Mouse (Mus musculus): Measurements from ENCODE around the gene Grasp.
A peak's percentile ranks its signal among the peaks of the same experiment; 100 is the strongest.

DNA sequence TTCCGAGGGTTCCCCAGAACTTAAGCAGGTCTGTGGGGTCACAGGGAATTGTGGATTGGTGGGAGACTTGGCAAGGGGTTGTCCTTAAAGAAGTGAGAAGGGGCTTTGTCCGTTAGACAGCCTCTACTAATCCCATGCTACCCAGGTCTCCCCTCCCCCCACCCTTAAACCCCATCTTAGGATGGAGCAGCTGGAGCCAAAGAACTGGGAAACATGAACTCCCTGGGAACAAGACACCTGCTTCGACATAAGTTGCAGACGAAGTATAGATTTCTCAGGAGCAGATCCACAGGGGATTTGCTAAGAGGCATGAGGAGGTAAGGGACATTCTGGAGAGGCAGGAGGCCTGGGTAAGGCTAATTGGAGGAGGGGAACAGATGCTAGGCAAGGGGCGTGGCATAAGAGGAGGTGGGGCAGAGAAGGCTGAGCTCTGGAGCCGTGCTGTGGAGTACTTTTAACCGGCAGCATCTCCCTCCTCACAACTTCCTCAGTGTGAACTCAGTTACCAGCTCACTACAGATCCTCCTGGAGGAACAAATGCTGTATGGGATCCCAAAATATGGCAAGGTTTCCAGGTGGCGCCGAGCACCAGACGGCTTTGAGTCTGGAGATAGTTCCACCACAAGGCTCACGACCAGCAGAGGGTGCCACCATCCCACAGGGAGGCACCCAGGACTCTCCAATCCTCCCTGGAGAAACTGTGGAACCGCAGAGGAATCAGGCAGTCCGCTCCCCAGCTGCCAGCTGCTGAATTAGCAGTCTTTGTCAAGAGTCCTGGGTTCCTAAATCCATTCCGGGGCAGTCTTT is 2.5 kb upstream of the Grasp start:
- TF ChIP-seq POLR2A (IDR thresholded peaks at IDR 0.05; ENCODE audit: low read depth, low read length) (no peak), CTCF (conservative IDR thresholded peaks at IDR 0.05; ENCODE audit: insufficient read depth, insufficient read length, low read depth, low read length) (peak; percentile 94)
